Mouse (Mus musculus): ENCODE data around the gene Snrpd2. TPM values are rescaled to one million over a fixed set of nuclear protein-coding genes. Genes with fewer than 3 reads are reported as not detected.

The Snrpd2 gene
- polyA plus RNA-seq, 1 experiment from 2014 or later = 158 TPM

DNA sequence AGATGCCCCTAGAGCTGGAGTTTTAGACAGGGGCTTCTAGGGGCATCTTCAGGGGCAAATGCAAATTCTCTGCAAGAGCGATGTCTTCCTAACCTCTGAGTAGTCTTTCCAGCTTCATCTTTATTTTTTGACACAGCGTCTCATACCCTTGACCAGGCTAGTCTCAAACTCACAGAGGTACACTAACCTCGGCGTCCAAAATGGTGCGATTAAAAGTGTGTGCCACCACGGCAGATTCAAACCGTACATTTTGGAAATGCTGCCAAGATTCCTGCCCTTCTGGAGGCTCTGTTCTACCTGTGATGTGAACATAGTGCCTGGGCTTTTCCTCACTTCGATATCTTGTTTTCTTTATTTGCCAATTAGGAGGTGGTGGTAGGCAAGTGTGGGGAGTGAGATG lies 30.4 kb upstream of the Snrpd2 start:
- Histone ChIP-seq H3K4me2 (peak overlapping the region; percentile 91; the same call in 1 of the 2 replicates), H3K9me3 (ENCODE audit: low read depth, low read length) (peaks cover 8% of the 10 kb centered on the region), H3K9ac (no peak overlapping the region), H3K27ac (ENCODE audit: low read depth) (no peak overlapping the region), H3K4me3 (ENCODE audit: low read depth, low read length) (peak overlapping the region; percentile 67; the same call in 1 of the 2 replicates), H3K27me3 (ENCODE audit: insufficient read depth, low read length) (no peaks in the 10 kb centered on the region), H3K4me1 (ENCODE audit: insufficient read depth) (peaks cover 12% of the 10 kb centered on the region; the same call in 1 of the 2 replicates), H3K36me3 (ENCODE audit: insufficient read depth) (no peaks in the 10 kb centered on the region)
- ATAC-seq (ENCODE audit: insufficient read depth) (peak; percentile 13; the same call in 1 of the 2 replicates), DNase-seq (no peak)
- no peak for TF ChIP-seq CTCF (IDR thresholded peaks at IDR 0.05; ENCODE audit: low read depth)
- WGBS = 91% methylated on average over 8 of the region's 8 CpGs

DNA sequence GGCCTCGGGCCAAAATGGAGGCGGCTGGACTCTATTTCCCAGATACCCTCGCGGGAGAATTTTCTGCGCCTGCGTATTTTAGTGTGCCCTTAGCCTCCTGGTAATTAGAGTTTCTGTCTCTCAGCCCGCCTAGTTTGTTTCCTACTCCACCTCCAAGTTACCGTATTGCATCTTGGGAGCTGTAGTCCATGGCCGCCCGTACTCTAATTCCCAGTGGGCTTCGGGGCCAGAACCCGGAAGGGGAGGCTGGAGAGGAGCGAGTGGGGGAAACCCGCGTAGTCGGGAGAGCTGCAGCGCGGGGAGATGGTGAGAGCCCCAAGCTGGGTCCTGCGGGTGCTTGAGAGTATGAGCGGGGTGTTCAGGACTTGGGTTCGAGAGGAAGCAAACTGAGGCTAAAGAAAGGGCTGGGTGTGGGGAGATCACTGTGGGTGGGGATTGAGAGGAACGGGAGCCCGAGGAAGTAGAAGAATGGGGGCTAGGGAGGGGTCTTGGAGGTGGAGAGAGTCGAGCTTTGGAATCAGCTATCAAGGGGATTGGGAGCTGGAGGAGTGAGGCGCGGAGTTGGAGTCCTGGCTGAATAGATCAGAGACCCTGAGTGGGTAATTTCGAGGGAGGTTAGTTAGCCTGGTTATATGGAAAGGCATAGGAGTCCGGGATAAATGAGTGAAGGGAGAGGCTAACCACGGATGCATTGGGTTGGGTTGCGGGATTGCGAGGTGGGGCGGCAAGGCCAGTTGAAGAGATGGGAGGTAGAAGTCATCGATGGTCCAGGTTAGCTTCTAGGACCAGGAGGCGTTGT lies 29.7 kb upstream of the Snrpd2 start, which contains the start of gene Fbxo46:
Gene Fbxo46, plus strand, starts transcription at position 229 of the 799 bp plus-strand sequence.
- ATAC-seq (ENCODE audit: insufficient read depth) (peak; percentile 97), DNase-seq (peak; percentile 99)
- Histone ChIP-seq H3K9me3 (ENCODE audit: low read depth, low read length) (peaks cover 8% of the 10 kb centered on the region), H3K4me1 (ENCODE audit: insufficient read depth) (peaks cover 12% of the 10 kb centered on the region; the same call in 1 of the 2 replicates), H3K27ac (ENCODE audit: low read depth) (no peak within 1 kb of the TSS), H3K9ac (peak within 1 kb of the TSS; percentile 63), H3K36me3 (ENCODE audit: insufficient read depth) (no peaks in the 10 kb centered on the region), H3K4me2 (peak within 1 kb of the TSS; percentile 91), H3K4me3 (ENCODE audit: low read depth, low read length) (peak within 1 kb of the TSS; percentile 67), H3K27me3 (ENCODE audit: insufficient read depth, low read length) (no peaks in the 10 kb centered on the region)
- TF ChIP-seq CTCF (IDR thresholded peaks at IDR 0.05; ENCODE audit: low read depth) = no peak
- 2% methylated on average over 34 of the region's 34 CpGs for WGBS

DNA sequence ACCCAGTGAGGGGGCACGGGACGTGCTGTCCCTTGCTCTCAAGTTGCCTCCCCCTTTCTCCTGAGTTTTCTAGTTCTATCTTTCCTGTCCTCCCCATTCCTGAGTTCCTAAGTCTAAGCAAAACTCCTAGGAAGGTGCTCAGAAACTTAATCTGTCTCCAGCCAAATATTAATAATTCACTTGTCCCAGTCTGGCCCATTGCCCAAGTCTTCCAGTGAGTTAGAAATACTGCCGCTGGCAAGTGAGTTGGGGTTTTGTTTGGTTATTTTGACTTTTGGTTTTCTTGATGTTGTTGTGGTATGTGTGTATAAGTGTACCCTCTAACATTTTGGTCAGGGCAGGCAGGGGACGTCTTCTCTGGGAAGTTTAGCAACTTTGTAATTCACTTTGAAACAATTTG lies 27.8 kb upstream of the Snrpd2 start:
- Histone ChIP-seq H3K4me1 (ENCODE audit: insufficient read depth) (peaks cover 12% of the 10 kb centered on the region; the same call in 1 of the 2 replicates), H3K9ac (no peak overlapping the region), H3K36me3 (ENCODE audit: insufficient read depth) (peaks cover 4% of the 10 kb centered on the region; the same call in 1 of the 2 replicates), H3K27me3 (ENCODE audit: insufficient read depth, low read length) (no peaks in the 10 kb centered on the region), H3K9me3 (ENCODE audit: low read depth, low read length) (peaks cover 8% of the 10 kb centered on the region), H3K4me3 (ENCODE audit: low read depth, low read length) (no peak overlapping the region), H3K27ac (ENCODE audit: low read depth) (no peak overlapping the region), H3K4me2 (no peak overlapping the region)
- 86% methylated on average over 4 of the region's 4 CpGs for WGBS
- no peak for ATAC-seq (ENCODE audit: insufficient read depth)
- DNase-seq = no peak
- no peak for TF ChIP-seq CTCF (IDR thresholded peaks at IDR 0.05; ENCODE audit: low read depth)

DNA sequence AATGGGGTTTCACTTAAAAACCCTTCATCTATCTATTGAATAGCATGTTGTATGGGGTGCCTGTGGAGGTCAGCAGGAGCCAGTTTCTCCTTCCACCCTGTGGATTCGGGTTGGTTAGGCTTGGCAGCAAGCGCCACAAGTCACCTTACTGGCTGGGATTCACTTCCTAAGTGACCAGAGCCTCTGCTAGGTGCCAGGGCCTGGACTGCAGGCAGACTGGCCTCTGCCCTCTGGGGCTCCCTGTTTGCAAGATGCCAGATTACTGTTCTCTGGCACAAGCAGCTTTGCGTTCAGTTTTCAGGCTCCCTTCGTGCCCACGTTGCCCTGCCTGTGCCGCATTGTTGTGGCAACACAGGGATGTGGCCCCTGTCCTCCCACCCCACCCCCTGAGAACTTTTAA lies 24.8 kb upstream of the Snrpd2 start:
- H3K9ac ChIP-seq = no peak overlapping the region
- WGBS = 89% methylated on average over 6 of the region's 6 CpGs

DNA sequence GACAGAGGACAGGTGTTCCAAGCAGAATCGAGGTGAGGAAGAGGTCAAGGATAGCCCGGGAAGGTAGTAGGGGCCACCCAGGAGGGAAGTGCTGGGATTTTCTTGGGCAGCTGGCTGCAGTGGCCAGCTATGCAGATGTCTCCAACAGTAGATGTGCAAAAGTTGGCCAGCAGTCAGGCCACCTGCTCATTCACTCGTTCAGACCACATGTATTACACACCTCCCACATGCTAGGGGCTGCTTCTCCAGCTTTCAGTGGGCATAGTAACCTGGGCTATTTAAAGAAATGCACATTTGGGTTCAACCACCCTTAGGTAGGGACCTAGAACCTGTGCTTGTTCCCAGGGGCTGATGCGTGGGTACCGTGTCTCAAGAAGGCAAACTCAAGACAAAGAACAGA lies 21.8 kb upstream of the Snrpd2 start:
- no peak for TF ChIP-seq CTCF (IDR thresholded peaks at IDR 0.05; ENCODE audit: low read depth)
- Histone ChIP-seq H3K27ac (ENCODE audit: low read depth) (no peak overlapping the region), H3K9ac (no peak overlapping the region), H3K9me3 (ENCODE audit: low read depth, low read length) (no peaks in the 10 kb centered on the region), H3K4me2 (no peak overlapping the region), H3K27me3 (ENCODE audit: insufficient read depth, low read length) (no peaks in the 10 kb centered on the region), H3K36me3 (ENCODE audit: insufficient read depth) (peaks cover 12% of the 10 kb centered on the region; the same call in 1 of the 2 replicates), H3K4me1 (ENCODE audit: insufficient read depth) (no peaks in the 10 kb centered on the region), H3K4me3 (ENCODE audit: low read depth, low read length) (no peak overlapping the region)
- no peak for ATAC-seq (ENCODE audit: insufficient read depth)
- WGBS = 77% methylated on average over 5 of the region's 5 CpGs
- DNase-seq = no peak

More for the DNA sequence above, 24.8 kb upstream of the Snrpd2 start:
- TF ChIP-seq CTCF (IDR thresholded peaks at IDR 0.05; ENCODE audit: low read depth) = no peak
- H3K4me3 ChIP-seq (ENCODE audit: low read depth, low read length) = no peak overlapping the region
- DNase-seq (no peak), ATAC-seq (ENCODE audit: insufficient read depth) (no peak)
- no peak overlapping the region for H3K27ac ChIP-seq (ENCODE audit: low read depth)
- no peaks in the 10 kb centered on the region; the same call in 1 of the 2 replicates for H3K9me3 ChIP-seq (ENCODE audit: low read depth, low read length)
- H3K4me1 ChIP-seq (ENCODE audit: insufficient read depth) = peaks cover 7% of the 10 kb centered on the region; the same call in 1 of the 2 replicates
- no peaks in the 10 kb centered on the region for H3K27me3 ChIP-seq (ENCODE audit: insufficient read depth, low read length)
- peaks cover 12% of the 10 kb centered on the region; the same call in 1 of the 2 replicates for H3K36me3 ChIP-seq (ENCODE audit: insufficient read depth)
- no peak overlapping the region for H3K4me2 ChIP-seq

DNA sequence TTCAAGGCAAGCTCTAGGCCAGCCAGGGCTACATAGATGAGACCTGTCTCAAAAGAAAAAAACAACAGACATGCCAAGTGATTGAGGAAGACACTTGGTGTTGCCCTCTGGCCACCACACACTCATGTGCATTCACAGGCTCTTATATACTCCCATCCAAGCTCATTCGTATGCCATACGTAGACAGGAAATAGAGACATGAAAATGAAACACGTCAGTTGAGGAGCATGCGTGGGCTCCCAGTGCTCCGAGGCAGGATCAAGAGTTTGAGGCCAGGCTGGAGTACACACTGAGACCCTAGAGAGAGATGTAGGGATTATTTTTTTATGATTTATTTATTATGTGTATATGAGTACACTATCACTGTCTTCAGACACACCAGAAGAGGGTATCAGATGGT lies 20.1 kb upstream of the Snrpd2 start:
- H3K4me1 ChIP-seq (ENCODE audit: insufficient read depth) = no peaks in the 10 kb centered on the region
- peaks cover 12% of the 10 kb centered on the region; the same call in 1 of the 2 replicates for H3K36me3 ChIP-seq (ENCODE audit: insufficient read depth)
- DNase-seq = no peak
- H3K27me3 ChIP-seq (ENCODE audit: insufficient read depth, low read length) = no peaks in the 10 kb centered on the region
- H3K4me2 ChIP-seq = no peak overlapping the region
- ATAC-seq (ENCODE audit: insufficient read depth) = no peak
- TF ChIP-seq CTCF (IDR thresholded peaks at IDR 0.05; ENCODE audit: low read depth) = no peak
- 88% methylated on average over 5 of the region's 5 CpGs for WGBS
- H3K9ac ChIP-seq = no peak overlapping the region
- no peak overlapping the region for H3K4me3 ChIP-seq (ENCODE audit: low read depth, low read length)
- no peak overlapping the region for H3K27ac ChIP-seq (ENCODE audit: low read depth)
- H3K9me3 ChIP-seq (ENCODE audit: low read depth, low read length) = no peaks in the 10 kb centered on the region

DNA sequence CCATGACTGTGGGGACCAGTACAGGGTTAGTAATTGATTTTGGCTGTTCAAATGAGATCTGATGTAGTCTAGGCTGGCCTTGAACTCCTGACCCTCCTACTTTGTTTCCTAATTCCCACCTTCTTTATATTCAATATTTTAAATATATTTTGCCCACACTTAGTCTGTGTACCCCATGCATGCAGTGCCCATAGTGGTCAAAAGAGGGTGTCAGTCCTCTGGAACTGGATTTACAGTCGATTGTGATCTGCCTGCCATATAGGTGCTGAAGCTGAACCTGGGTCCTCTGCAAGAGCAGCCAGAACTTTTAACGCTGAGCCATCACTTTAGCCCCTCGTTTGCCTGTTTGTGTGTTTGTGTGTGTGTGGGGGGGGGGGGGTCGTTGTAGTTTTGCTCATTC lies 18.9 kb upstream of the Snrpd2 start:
- Histone ChIP-seq H3K4me1 (ENCODE audit: insufficient read depth) (no peaks in the 10 kb centered on the region), H3K27me3 (ENCODE audit: insufficient read depth, low read length) (no peaks in the 10 kb centered on the region), H3K9ac (peak overlapping the region; percentile 9; the same call in 1 of the 2 replicates), H3K4me2 (peak overlapping the region; percentile 66), H3K9me3 (ENCODE audit: low read depth, low read length) (no peaks in the 10 kb centered on the region), H3K4me3 (ENCODE audit: low read depth, low read length) (peak overlapping the region; percentile 36), H3K27ac (ENCODE audit: low read depth) (peak overlapping the region; percentile 62; the same call in 1 of the 2 replicates), H3K36me3 (ENCODE audit: insufficient read depth) (peaks cover 18% of the 10 kb centered on the region)
- peak; percentile 43; the same call in 1 of the 2 replicates for TF ChIP-seq CTCF (IDR thresholded peaks at IDR 0.05; ENCODE audit: low read depth)
- peak; percentile 6 for DNase-seq
- WGBS = 20% methylated on average over 4 of the region's 4 CpGs
- no peak for ATAC-seq (ENCODE audit: insufficient read depth)
